19 mouse cellular contexts compared by ENCODE assay signal in the genomic region with DNA sequence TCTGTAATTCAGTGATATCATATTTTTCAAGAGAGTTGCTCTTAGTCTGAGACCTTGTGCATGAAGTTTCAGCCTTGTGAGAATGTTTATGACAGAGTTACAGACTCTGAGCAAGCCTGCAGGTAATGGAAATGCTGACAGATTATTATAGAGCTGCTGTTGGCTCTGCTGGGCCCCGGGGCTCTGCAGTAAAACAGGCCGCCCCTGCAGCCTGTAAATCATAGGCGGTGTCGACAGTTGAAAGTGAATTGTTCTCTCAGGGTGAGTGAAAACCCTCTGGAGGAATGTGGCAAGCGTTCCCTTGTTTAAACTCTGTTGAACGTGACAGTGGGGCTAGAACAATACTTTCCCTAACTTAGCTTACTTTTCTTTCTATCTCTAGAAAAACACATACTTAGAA. TPM values are rescaled to one million over a fixed set of nuclear protein-coding genes. Genes with fewer than 3 reads are reported as not detected.
DNase-seq lines count a peak whose midpoint lies in the region; ATAC-seq and TF ChIP-seq lines count a peak whose summit lies in the region.
"Had no signal": no experiment of that assay in that cellular context is flagged by ENCODE, and none has a peak within 500 bp of the region (broad histone marks: within the 10 kb centered on the region; RNA-seq: fewer than 3 reads in every experiment).

No protein-coding gene starts in this region.

- no peak overlapping the region for H3K4me2 ChIP-seq in intestine, embryonic 14.5 days (ENCODE audit: low read length)
- no peak overlapping the region for H3K4me2 ChIP-seq in intestine, postnatal 0 days (replicated peaks; ENCODE audit: low read depth)
- H3K4me2 ChIP-seq in limb, embryonic 11.5 days (ENCODE audit: low read depth, severe bottlenecking), result no peak overlapping the region
- H3K4me2 ChIP-seq in midbrain, postnatal 0 days (ENCODE audit: low read depth, low read length, poor library complexity, severe bottlenecking), result no peak overlapping the region
- H3K4me2 ChIP-seq: forebrain, embryonic 15.5 days; midbrain, embryonic 12.5 days had no signal

- H3K36me3 ChIP-seq in intestine, embryonic 14.5 days (ENCODE audit: control insufficient read depth, insufficient read depth, low read length), result peaks cover 42% of the 10 kb centered on the region
- peaks cover 7% of the 10 kb centered on the region for H3K36me3 ChIP-seq in intestine, postnatal 0 days (ENCODE audit: control insufficient read depth, insufficient read depth)
- H3K36me3 ChIP-seq in limb, embryonic 11.5 days (ENCODE audit: control insufficient read depth, insufficient read depth, low read length), result peaks cover 4% of the 10 kb centered on the region; the same call in 1 of the 2 replicates
- no peaks in the 10 kb centered on the region for H3K36me3 ChIP-seq in midbrain, postnatal 0 days (ENCODE audit: insufficient read depth, low read length)
- H3K36me3 ChIP-seq: forebrain, embryonic 15.5 days had no signal

- peak overlapping the region; percentile 70; the same call in 1 of the 2 replicates for H3K27ac ChIP-seq in intestine, embryonic 14.5 days (ENCODE audit: low read depth)
- H3K27ac ChIP-seq in intestine, postnatal 0 days (ENCODE audit: low read depth, low read length), result no peak overlapping the region
- H3K27ac ChIP-seq in limb, embryonic 11.5 days (replicated peaks; ENCODE audit: low read depth, low read length), result no peak overlapping the region
- H3K27ac ChIP-seq in midbrain, postnatal 0 days (ENCODE audit: low read depth, low read length), result no peak overlapping the region
- H3K27ac ChIP-seq: forebrain, embryonic 15.5 days; gastrocnemius, adult 2 months; hindbrain, embryonic 10.5 days; midbrain, embryonic 12.5 days had no signal

- WGBS in intestine, embryonic 14.5 days, result 9% methylated on average over 6 of the region's 6 CpGs
- 22% methylated on average over 6 of the region's 6 CpGs for WGBS in intestine, postnatal 0 days
- WGBS in limb, embryonic 11.5 days, result 8% methylated on average over 6 of the region's 6 CpGs
- 76% methylated on average over 6 of the region's 6 CpGs for WGBS in midbrain, postnatal 0 days

- TF ChIP-seq CTCF in intestine, postnatal 0 days (IDR thresholded peaks at IDR 0.05; ENCODE audit: low read depth), result no peak
- TF ChIP-seq CTCF in midbrain, postnatal 0 days (IDR thresholded peaks at IDR 0.05), result no peak

- peaks cover 5% of the 10 kb centered on the region; the same call in 1 of the 2 replicates for H3K4me1 ChIP-seq in intestine, embryonic 14.5 days (replicated peaks; ENCODE audit: control insufficient read depth, insufficient read depth, low read length)
- H3K4me1 ChIP-seq in intestine, postnatal 0 days (replicated peaks; ENCODE audit: control insufficient read depth, insufficient read depth, low read length), result no peaks in the 10 kb centered on the region
- H3K4me1 ChIP-seq in limb, embryonic 11.5 days (ENCODE audit: control insufficient read depth, insufficient read depth, low read length), result peaks cover 7% of the 10 kb centered on the region; the same call in 1 of the 2 replicates
- H3K4me1 ChIP-seq in midbrain, postnatal 0 days (ENCODE audit: insufficient read depth, low read length), result no peaks in the 10 kb centered on the region
- H3K4me1 ChIP-seq: forebrain, embryonic 15.5 days; hindbrain, embryonic 10.5 days; midbrain, embryonic 12.5 days had no signal

- no peak overlapping the region for H3K9ac ChIP-seq in intestine, embryonic 14.5 days (ENCODE audit: low read length)
- no peak overlapping the region for H3K9ac ChIP-seq in intestine, postnatal 0 days (ENCODE audit: low read depth, low read length)
- no peak overlapping the region for H3K9ac ChIP-seq in limb, embryonic 11.5 days (ENCODE audit: low read length)
- no peak overlapping the region for H3K9ac ChIP-seq in midbrain, postnatal 0 days (replicated peaks; ENCODE audit: low read length, poor library complexity, severe bottlenecking)
- H3K9ac ChIP-seq: forebrain, embryonic 15.5 days; midbrain, embryonic 12.5 days had no signal

- H3K4me3 ChIP-seq in intestine, embryonic 14.5 days (ENCODE audit: low read depth, low read length), result no peak overlapping the region
- no peak overlapping the region for H3K4me3 ChIP-seq in intestine, postnatal 0 days (ENCODE audit: low read depth, low read length)
- no peak overlapping the region for H3K4me3 ChIP-seq in limb, embryonic 11.5 days (ENCODE audit: low read depth, low read length)
- no peak overlapping the region for H3K4me3 ChIP-seq in midbrain, postnatal 0 days (ENCODE audit: low read depth, low read length)
- H3K4me3 ChIP-seq: forebrain, embryonic 15.5 days; gastrocnemius, adult 2 months; hindbrain, embryonic 10.5 days; midbrain, embryonic 12.5 days; myocyte had no signal

- H3K27me3 ChIP-seq in intestine, embryonic 14.5 days (replicated peaks; ENCODE audit: control insufficient read depth, insufficient read depth, low read length), result no peaks in the 10 kb centered on the region
- no peaks in the 10 kb centered on the region for H3K27me3 ChIP-seq in intestine, postnatal 0 days (replicated peaks; ENCODE audit: control insufficient read depth, insufficient read depth, low read length)
- H3K27me3 ChIP-seq in limb, embryonic 11.5 days (ENCODE audit: control insufficient read depth, insufficient read depth, low read length), result no peaks in the 10 kb centered on the region
- no peaks in the 10 kb centered on the region for H3K27me3 ChIP-seq in midbrain, postnatal 0 days (ENCODE audit: insufficient read depth, low read length)
- H3K27me3 ChIP-seq: forebrain, embryonic 15.5 days; midbrain, embryonic 12.5 days had no signal

- no peaks in the 10 kb centered on the region for H3K9me3 ChIP-seq in intestine, embryonic 14.5 days (ENCODE audit: control insufficient read depth, low read length)
- no peaks in the 10 kb centered on the region for H3K9me3 ChIP-seq in intestine, postnatal 0 days (ENCODE audit: control insufficient read depth)
- no peaks in the 10 kb centered on the region for H3K9me3 ChIP-seq in limb, embryonic 11.5 days (ENCODE audit: control insufficient read depth, low read length)
- H3K9me3 ChIP-seq in midbrain, postnatal 0 days (ENCODE audit: low read length), result no peaks in the 10 kb centered on the region
- H3K9me3 ChIP-seq: forebrain, embryonic 15.5 days; hindbrain, embryonic 10.5 days; midbrain, embryonic 12.5 days had no signal

- DNase-seq in embryo, embryonic 10.5 days (ENCODE audit: low spot score), result peak; percentile 44
- DNase-seq in embryo, embryonic 10 days (ENCODE audit: low spot score), result no peak
- DNase-seq in intestine, embryonic 14.5 days (ENCODE audit: low spot score), result no peak
- DNase-seq in adipocyte (ENCODE audit: low spot score), result peak; percentile 8
- peak; percentile 88 for DNase-seq in limb, embryonic 11.5 days (ENCODE audit: low spot score)
- no peak for DNase-seq in midbrain, postnatal 0 days (ENCODE audit: low spot score)
- DNase-seq in left cerebral cortex, adult 18-20 months (ENCODE audit: low spot score in 2 of 2), result no peak
- DNase-seq: adrenal gland, adult 8-10 months; cerebellum, adult 2 months; gastrocnemius, adult 2 months; kidney, adult 11 months; kidney, postnatal 36 days; lung, postnatal 36 days; thymus, adult 18-20 months had no signal

- 0 out of 2 replicates have a peak, but pooled peaks have one; percentile 36 for ATAC-seq in intestine, embryonic 14.5 days (replicated peaks; ENCODE audit: low FRiP score, low TSS enrichment, low read depth)
- no peak for ATAC-seq in intestine, postnatal 0 days
- peak; percentile 75; the same call in 1 of the 2 replicates for ATAC-seq in limb, embryonic 11.5 days (ENCODE audit: insufficient number of reproducible peaks, low FRiP score, low TSS enrichment, low read depth)
- no peak for ATAC-seq in midbrain, postnatal 0 days (ENCODE audit: low FRiP score)
- ATAC-seq: forebrain, embryonic 15.5 days had no signal

RNA-seq across cellular contexts. Expression of a gene that starts 46.2 kb away (rescaled TPM):
- 7.6 and 7.8 TPM in 2 replicates for polyA plus RNA-seq in intestine, embryonic 14.5 days (2014; fragmentation: Nextera tagmentation; extraction: Ambion mirVana)
- polyA plus RNA-seq in intestine, postnatal 0 days (2015; fragmentation: Nextera tagmentation; extraction: Ambion mirVana), result 0.50 and 0.58 TPM in 2 replicates
- 9.7 and 9.9 TPM in 2 replicates for polyA plus RNA-seq in limb, embryonic 11.5 days (2014; fragmentation: Nextera tagmentation; extraction: Ambion mirVana)
- 0.71 and 1.0 TPM in 2 replicates for total RNA-seq in midbrain, postnatal 0 days (2014; rRNA removed)
- 0.28 and 0.72 TPM in 2 replicates for polyA plus RNA-seq in midbrain, postnatal 0 days (2015; fragmentation: Nextera tagmentation; extraction: Ambion mirVana)
- under 1 TPM; 0.14 to 0.23 TPM for total RNA-seq in left cerebral cortex, adult 18-20 months (2021)

Comparison
In these comparisons a context has a peak if more than half of its experiments do, and no peak if none do; other contexts are left out.
1. DNase-seq: peak in embryo, embryonic 10.5 days (single experiment), adipocyte (single experiment) and limb, embryonic 11.5 days (single experiment); none in embryo, embryonic 10 days (single experiment), intestine, embryonic 14.5 days (single experiment), midbrain, postnatal 0 days (single experiment) and left cerebral cortex, adult 18-20 months (0 of 2).
2. ATAC-seq: peak in intestine, embryonic 14.5 days (single experiment) and limb, embryonic 11.5 days (single experiment); none in intestine, postnatal 0 days (single experiment) and midbrain, postnatal 0 days (single experiment).